Mouse (Mus musculus): ENCODE results near the gene Mars. TPM values are rescaled to one million over a fixed set of nuclear protein-coding genes. Genes with fewer than 3 reads are reported as not detected.
A peak's percentile ranks its signal among the peaks of the same experiment; 100 is the strongest.

Mars gene
- polyA plus RNA-seq (2015; fragmentation: Nextera tagmentation; extraction: Ambion mirVana) = 109 and 112 TPM in 2 replicates

GRCm38 (mm10) chr10:127311476-127312355, at the start of gene Mars:
Gene Mars, minus strand, starts transcription at chr10:127311786.
- Histone ChIP-seq H3K4me2 (peak within 1 kb of the TSS; percentile 84), H3K9ac (peak within 1 kb of the TSS; percentile 94), H3K27ac (replicated peaks) (peak within 1 kb of the TSS; percentile 91), H3K9me3 (replicated peaks) (no peaks in the 10 kb centered on the region), H3K4me1 (replicated peaks) (peaks cover 32% of the 10 kb centered on the region), H3K36me3 (replicated peaks) (peaks cover 35% of the 10 kb centered on the region), H3K27me3 (no peaks in the 10 kb centered on the region), H3K4me3 (replicated peaks) (peak within 1 kb of the TSS; percentile 91)
- under 1% methylated on average over 65 of the region's 65 CpGs for WGBS (ENCODE audit: insufficient replicate concordance)
- peak; percentile 96 for ATAC-seq (ENCODE audit: insufficient read depth)

GRCm38 (mm10) chr10:127360714-127361113, 49.1 kb upstream of the Mars start:
- Histone ChIP-seq H3K4me3 (replicated peaks) (no peak overlapping the region), H3K4me1 (replicated peaks) (0 out of 2 replicates have a peak, but pooled peaks cover 6% of the 10 kb centered on the region), H3K4me2 (no peak overlapping the region), H3K36me3 (replicated peaks) (no peaks in the 10 kb centered on the region), H3K9me3 (replicated peaks) (no peaks in the 10 kb centered on the region), H3K9ac (no peak overlapping the region), H3K27ac (replicated peaks) (no peak overlapping the region), H3K27me3 (no peaks in the 10 kb centered on the region)
- WGBS (ENCODE audit: insufficient replicate concordance) = 45% methylated on average over 3 of the region's 3 CpGs
- ATAC-seq (ENCODE audit: insufficient read depth) = no peak

- H3K9ac ChIP-seq = no peak overlapping the region
- peak overlapping the region; percentile 64 for H3K27ac ChIP-seq (replicated peaks)
- peak; percentile 49; the same call in 1 of the 2 replicates for ATAC-seq (ENCODE audit: insufficient read depth)
- H3K4me2 ChIP-seq = no peak overlapping the region
- H3K4me3 ChIP-seq (replicated peaks) = no peak overlapping the region
- H3K4me1 ChIP-seq (replicated peaks) = peaks cover 12% of the 10 kb centered on the region
- WGBS (ENCODE audit: insufficient replicate concordance) = 63% methylated on average over 10 of the region's 10 CpGs
- no peaks in the 10 kb centered on the region for H3K36me3 ChIP-seq (replicated peaks)
- H3K9me3 ChIP-seq (replicated peaks) = no peaks in the 10 kb centered on the region
- peaks cover 20% of the 10 kb centered on the region for H3K27me3 ChIP-seq
Observed at GRCm38 (mm10) chr10:127355336-127355735, 43.8 kb upstream of the Mars start.

- Histone ChIP-seq H3K4me3 (replicated peaks) (no peak within 1 kb of the TSS), H3K4me1 (replicated peaks) (peaks cover 16% of the 10 kb centered on the region), H3K4me2 (no peak within 1 kb of the TSS), H3K9me3 (replicated peaks) (no peaks in the 10 kb centered on the region), H3K27ac (replicated peaks) (peak within 1 kb of the TSS; percentile 54), H3K36me3 (replicated peaks) (no peaks in the 10 kb centered on the region), H3K27me3 (peaks cover 20% of the 10 kb centered on the region), H3K9ac (no peak within 1 kb of the TSS)
- no peak for ATAC-seq (ENCODE audit: insufficient read depth)
- 53% methylated on average over 18 of the region's 18 CpGs for WGBS (ENCODE audit: insufficient replicate concordance)
Observed at GRCm38 (mm10) chr10:127353909-127354895, 42.6 kb upstream of the Mars start, which contains the start of gene Inhbe. Gene Inhbe, minus strand, starts transcription at chr10:127354411.

GRCm38 (mm10) chr10:127352766-127353165, 41.2 kb upstream of the Mars start:
- Histone ChIP-seq H3K4me2 (no peak overlapping the region), H3K27ac (replicated peaks) (no peak overlapping the region), H3K36me3 (replicated peaks) (no peaks in the 10 kb centered on the region), H3K9me3 (replicated peaks) (no peaks in the 10 kb centered on the region), H3K27me3 (peaks cover 20% of the 10 kb centered on the region), H3K9ac (no peak overlapping the region), H3K4me3 (replicated peaks) (no peak overlapping the region), H3K4me1 (replicated peaks) (peaks cover 16% of the 10 kb centered on the region)
- 73% methylated on average over 11 of the region's 11 CpGs for WGBS (ENCODE audit: insufficient replicate concordance)
- ATAC-seq (ENCODE audit: insufficient read depth) = no peak

GRCm38 (mm10) chr10:127352187-127352586, 40.6 kb upstream of the Mars start:
- Histone ChIP-seq H3K27ac (replicated peaks) (peak overlapping the region; percentile 60), H3K4me1 (replicated peaks) (peaks cover 16% of the 10 kb centered on the region), H3K9ac (no peak overlapping the region), H3K36me3 (replicated peaks) (no peaks in the 10 kb centered on the region), H3K27me3 (peaks cover 20% of the 10 kb centered on the region), H3K9me3 (replicated peaks) (no peaks in the 10 kb centered on the region), H3K4me3 (replicated peaks) (no peak overlapping the region), H3K4me2 (0 out of 2 replicates have a peak overlapping the region, but pooled peaks have one; percentile 1)
- 69% methylated on average over 9 of the region's 9 CpGs for WGBS (ENCODE audit: insufficient replicate concordance)
- ATAC-seq (ENCODE audit: insufficient read depth) = peak; percentile 36; the same call in 1 of the 2 replicates

GRCm38 (mm10) chr10:127351719-127352118, 40.1 kb upstream of the Mars start:
- no peak overlapping the region for H3K9ac ChIP-seq
- peak overlapping the region; percentile 54; the same call in 1 of the 2 replicates for H3K4me2 ChIP-seq
- peaks cover 20% of the 10 kb centered on the region for H3K27me3 ChIP-seq
- H3K36me3 ChIP-seq (replicated peaks) = no peaks in the 10 kb centered on the region
- 63% methylated on average over 8 of the region's 8 CpGs for WGBS (ENCODE audit: insufficient replicate concordance)
- peaks cover 16% of the 10 kb centered on the region for H3K4me1 ChIP-seq (replicated peaks)
- peak overlapping the region; percentile 60 for H3K27ac ChIP-seq (replicated peaks)
- ATAC-seq (ENCODE audit: insufficient read depth) = peak; percentile 14
- no peak overlapping the region for H3K4me3 ChIP-seq (replicated peaks)
- no peaks in the 10 kb centered on the region for H3K9me3 ChIP-seq (replicated peaks)

GRCm38 (mm10) chr10:127351285-127351595, 39.7 kb upstream of the Mars start:
- WGBS (ENCODE audit: insufficient replicate concordance) = 64% methylated on average over 8 of the region's 8 CpGs
- Histone ChIP-seq H3K27me3 (peaks cover 20% of the 10 kb centered on the region), H3K4me2 (peak overlapping the region; percentile 54), H3K9me3 (replicated peaks) (no peaks in the 10 kb centered on the region), H3K27ac (replicated peaks) (peak overlapping the region; percentile 60), H3K36me3 (replicated peaks) (no peaks in the 10 kb centered on the region), H3K4me3 (replicated peaks) (0 out of 2 replicates have a peak overlapping the region, but pooled peaks have one; percentile 21), H3K9ac (no peak overlapping the region), H3K4me1 (replicated peaks) (peaks cover 13% of the 10 kb centered on the region)
- ATAC-seq (ENCODE audit: insufficient read depth) = no peak

- peak overlapping the region; percentile 54 for H3K4me2 ChIP-seq
- peak; percentile 24 for ATAC-seq (ENCODE audit: insufficient read depth)
- H3K27ac ChIP-seq (replicated peaks) = peak overlapping the region; percentile 60
- H3K36me3 ChIP-seq (replicated peaks) = no peaks in the 10 kb centered on the region
- 13% methylated on average over 24 of the region's 24 CpGs for WGBS (ENCODE audit: insufficient replicate concordance)
- H3K27me3 ChIP-seq = peaks cover 20% of the 10 kb centered on the region
- H3K9ac ChIP-seq = no peak overlapping the region
- peaks cover 9% of the 10 kb centered on the region for H3K4me1 ChIP-seq (replicated peaks)
- H3K9me3 ChIP-seq (replicated peaks) = no peaks in the 10 kb centered on the region
- peak overlapping the region; percentile 21; the same call in 1 of the 2 replicates for H3K4me3 ChIP-seq (replicated peaks)
Observed at GRCm38 (mm10) chr10:127350594-127351284, 39.2 kb upstream of the Mars start.

GRCm38 (mm10) chr10:127349810-127350209, 38.2 kb upstream of the Mars start:
- H3K4me3 ChIP-seq (replicated peaks) = no peak overlapping the region

More at GRCm38 (mm10) chr10:127349810-127350209, 38.2 kb upstream of the Mars start:
- H3K9me3 ChIP-seq (replicated peaks) = no peaks in the 10 kb centered on the region
- H3K36me3 ChIP-seq (replicated peaks) = no peaks in the 10 kb centered on the region
- no peak overlapping the region for H3K9ac ChIP-seq
- no peak overlapping the region for H3K4me2 ChIP-seq
- no peak for ATAC-seq (ENCODE audit: insufficient read depth)
- H3K27ac ChIP-seq (replicated peaks) = no peak overlapping the region
- H3K4me1 ChIP-seq (replicated peaks) = peaks cover 9% of the 10 kb centered on the region
- H3K27me3 ChIP-seq = peaks cover 16% of the 10 kb centered on the region
- WGBS (ENCODE audit: insufficient replicate concordance) = 57% methylated on average over 8 of the region's 8 CpGs

All from liver, embryonic 15.5 days (tissue).